Mouse (Mus musculus) erythroblast, embryonic 14.5 days (primary cell): ENCODE measurements around the gene Xpnpep1. TPM values are rescaled to one million over a fixed set of nuclear protein-coding genes. Genes with fewer than 3 reads are reported as not detected.

Experiments
- H3K27me3 ChIP-seq: 2 replicates; pipeline ENCODE4 v1.6.1; 2012; ENCODE audit warnings: inconsistent platforms; ENCODE audit not compliant: control insufficient read depth
- H3K36me3 ChIP-seq: 2 replicates; pipeline ENCODE4 v1.6.1; 2012; ENCODE audit warnings: mild to moderate bottlenecking, inconsistent platforms; ENCODE audit not compliant: control insufficient read depth
- H3K4me1 ChIP-seq: 2 replicates; pipeline ENCODE4 v1.6.1; 2012; ENCODE audit warnings: inconsistent platforms; ENCODE audit not compliant: control insufficient read depth
- H3K4me3 ChIP-seq: replicated peaks from 2 replicates; pipeline ENCODE3; 2012; ENCODE audit warnings: moderate library complexity, mild to moderate bottlenecking, inconsistent platforms
- H3K9me3 ChIP-seq: 2 replicates; pipeline ENCODE4 v1.6.1; 2012; ENCODE audit warnings: low read length, inconsistent platforms, mixed read lengths; ENCODE audit not compliant: control insufficient read depth
- GATA1 ChIP-seq: IDR thresholded peaks from 2 replicates; pipeline ENCODE4 v1.6.1; 2012; ENCODE audit warnings: low read length, inconsistent platforms, mixed read lengths
- TAL1 ChIP-seq: IDR thresholded peaks from 3 replicates; pipeline ENCODE4 v1.6.1; 2012; ENCODE audit warnings: low read length, inconsistent platforms, mixed read lengths
- polyA plus RNA-seq: library from polyadenylated mRNA; stranded (reverse); fragments of >175 nt; gene quantifications from 2 replicates; pipeline ENCODE4 v1.2.3, GENCODE M21; 2012

The Xpnpep1 gene
- polyA plus RNA-seq, 1 experiment = 5.7 TPM

DNA sequence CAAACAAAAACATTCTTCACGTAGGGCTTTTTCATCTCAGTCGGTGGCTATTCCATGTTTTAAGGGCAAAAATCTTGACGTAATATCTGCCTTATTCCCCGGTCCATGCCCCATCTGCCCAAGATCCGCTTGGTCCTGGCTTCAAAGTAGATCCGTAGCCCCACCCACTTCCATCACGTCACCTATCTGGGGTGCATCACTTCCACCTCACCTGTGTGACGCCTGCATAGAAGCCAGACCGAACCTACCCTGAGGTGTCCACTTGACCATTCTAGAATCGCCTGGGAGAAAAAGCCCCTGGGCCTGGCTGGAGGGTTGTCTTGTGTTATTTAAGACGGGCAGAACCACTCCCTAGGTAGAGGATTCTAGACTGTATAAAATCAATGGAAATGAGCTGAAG lies 924 bp downstream of the Xpnpep1 start:
- Histone ChIP-seq H3K4me1 (peaks cover 60% of the 10 kb centered on the region), H3K27me3 (no peaks in the 10 kb centered on the region), H3K9me3 (no peaks in the 10 kb centered on the region), H3K36me3 (peaks cover 23% of the 10 kb centered on the region), H3K4me3 (peak overlapping the region; percentile 76)
- TF ChIP-seq GATA1 (no peak), TAL1 (no peak)

GRCm38 (mm10) chr19:53038435-53038938 lies 1.5 kb downstream of the Xpnpep1 start:
- H3K27me3 ChIP-seq = no peaks in the 10 kb centered on the region
- H3K9me3 ChIP-seq = no peaks in the 10 kb centered on the region
- TF ChIP-seq TAL1 = no peak
- no peak for TF ChIP-seq GATA1
- H3K4me3 ChIP-seq = peak overlapping the region; percentile 76
- peaks cover 62% of the 10 kb centered on the region for H3K4me1 ChIP-seq
- H3K36me3 ChIP-seq = peaks cover 27% of the 10 kb centered on the region

DNA sequence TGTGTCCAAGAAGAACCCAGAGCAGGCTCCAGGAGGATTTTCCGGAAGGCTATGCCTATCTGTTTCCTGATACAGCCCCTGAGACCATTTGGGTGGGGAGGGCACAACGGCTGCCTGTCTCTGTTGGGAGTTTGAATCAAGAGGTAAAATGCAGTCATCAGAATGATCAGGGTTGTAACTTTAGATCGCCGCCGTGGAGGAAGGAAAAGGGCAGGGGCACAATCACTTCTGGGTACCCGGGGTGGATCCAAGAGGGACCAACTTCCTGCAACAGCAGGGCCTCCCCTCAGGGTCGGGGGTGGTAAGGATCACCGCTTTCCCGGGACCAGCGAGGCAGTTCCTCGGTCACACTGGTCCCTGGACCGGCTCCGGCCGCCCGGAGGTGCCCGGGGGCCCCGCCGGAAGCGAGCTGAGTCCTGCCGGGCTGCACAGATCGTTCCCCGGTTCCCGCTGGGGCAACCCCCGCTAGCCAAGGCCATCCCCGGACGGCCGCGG lies 2.0 kb downstream of the Xpnpep1 start:
- Histone ChIP-seq H3K9me3 (no peaks in the 10 kb centered on the region), H3K27me3 (no peaks in the 10 kb centered on the region), H3K4me3 (peak overlapping the region; percentile 76), H3K4me1 (peaks cover 66% of the 10 kb centered on the region), H3K36me3 (peaks cover 27% of the 10 kb centered on the region)
- TF ChIP-seq TAL1 = no peak
- no peak for TF ChIP-seq GATA1

DNA sequence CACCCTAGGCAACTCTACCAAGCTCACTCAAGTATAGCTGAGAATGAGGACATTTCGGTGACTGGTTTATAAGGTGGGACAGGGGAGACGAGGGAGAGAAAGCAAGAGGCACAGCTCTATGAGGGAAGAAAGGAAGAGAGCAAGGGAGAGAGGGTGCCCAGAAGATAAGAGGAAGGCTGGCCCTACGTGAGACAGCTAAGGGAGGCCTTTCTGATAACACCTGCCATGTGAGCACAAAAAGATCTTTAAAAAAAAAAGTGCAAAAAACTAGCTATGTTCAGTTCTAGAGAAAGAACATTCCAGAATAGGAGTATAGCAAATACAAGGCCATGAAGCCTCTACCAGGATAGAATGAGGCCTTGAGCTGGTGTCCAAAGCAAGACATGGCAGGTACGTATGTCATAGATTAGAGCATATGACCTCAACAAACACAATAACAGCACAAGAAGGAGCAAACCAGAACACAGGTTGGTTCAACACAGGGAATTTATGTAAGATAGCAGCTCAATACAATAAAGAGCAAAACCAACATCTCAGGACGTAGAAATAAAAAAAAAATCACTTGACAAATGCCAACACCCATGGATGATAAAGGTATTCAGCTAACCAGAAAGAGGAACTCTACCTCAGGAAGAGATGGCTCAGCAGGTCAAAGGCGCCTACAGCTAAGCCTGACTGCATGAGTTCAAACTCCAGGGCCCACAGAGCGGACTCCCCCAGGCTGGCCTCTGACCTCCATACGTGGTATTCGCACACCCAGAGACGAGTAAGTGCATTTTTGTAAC lies 6.7 kb downstream of the Xpnpep1 start:
- H3K4me3 ChIP-seq = peak overlapping the region; percentile 52
- H3K4me1 ChIP-seq = peaks cover 89% of the 10 kb centered on the region

GRCm38 (mm10) chr19:53032647-53033046 lies 7.4 kb downstream of the Xpnpep1 start:
- no peaks in the 10 kb centered on the region for H3K27me3 ChIP-seq
- TF ChIP-seq GATA1 = no peak
- no peak for TF ChIP-seq TAL1
- H3K4me1 ChIP-seq = peaks cover 92% of the 10 kb centered on the region
- H3K36me3 ChIP-seq = peaks cover 75% of the 10 kb centered on the region
- peak overlapping the region; percentile 52 for H3K4me3 ChIP-seq
- no peaks in the 10 kb centered on the region for H3K9me3 ChIP-seq

More for the DNA sequence above, 6.7 kb downstream of the Xpnpep1 start:
- Histone ChIP-seq H3K9me3 (no peaks in the 10 kb centered on the region), H3K36me3 (peaks cover 68% of the 10 kb centered on the region), H3K27me3 (no peaks in the 10 kb centered on the region)
- peak; percentile 60 for TF ChIP-seq GATA1
- TF ChIP-seq TAL1 = no peak

DNA sequence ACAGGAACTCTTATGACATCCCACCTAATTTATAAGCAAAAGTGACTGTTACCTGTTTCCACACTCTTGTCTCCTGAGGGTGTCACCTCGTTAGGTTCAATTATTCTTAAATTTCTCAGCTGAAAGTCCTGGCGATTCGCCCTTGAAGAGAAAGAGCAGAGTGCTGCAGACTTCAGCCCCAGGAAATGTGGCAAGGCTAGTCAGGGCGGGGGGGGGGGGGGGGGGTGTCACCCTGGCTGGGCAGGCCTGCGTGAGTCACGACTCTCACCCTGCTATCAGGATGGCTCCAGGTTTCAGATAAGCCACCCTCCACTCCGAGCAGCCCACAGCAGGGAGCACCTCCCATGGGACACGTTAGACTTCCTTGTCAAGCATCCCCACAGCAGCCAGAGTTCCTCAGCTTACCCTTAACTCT lies 8.1 kb downstream of the Xpnpep1 start:
- Histone ChIP-seq H3K36me3 (peaks cover 81% of the 10 kb centered on the region), H3K4me1 (peaks cover 85% of the 10 kb centered on the region), H3K4me3 (peak overlapping the region; percentile 52), H3K27me3 (no peaks in the 10 kb centered on the region), H3K9me3 (no peaks in the 10 kb centered on the region)
- TF ChIP-seq GATA1 (peak; percentile 68), TAL1 (no peak)

- Histone ChIP-seq H3K4me1 (peaks cover 69% of the 10 kb centered on the region), H3K4me3 (no peak overlapping the region), H3K27me3 (no peaks in the 10 kb centered on the region), H3K9me3 (no peaks in the 10 kb centered on the region), H3K36me3 (peaks cover 82% of the 10 kb centered on the region)
- TF ChIP-seq GATA1 (no peak), TAL1 (no peak)
Measured at GRCm38 (mm10) chr19:53030279-53030678, 9.7 kb downstream of the Xpnpep1 start.

- no peak overlapping the region for H3K4me3 ChIP-seq
- H3K9me3 ChIP-seq = no peaks in the 10 kb centered on the region
- TF ChIP-seq TAL1 (no peak), GATA1 (no peak)
- peaks cover 63% of the 10 kb centered on the region for H3K4me1 ChIP-seq
- no peaks in the 10 kb centered on the region for H3K27me3 ChIP-seq
- H3K36me3 ChIP-seq = peaks cover 85% of the 10 kb centered on the region
Measured at GRCm38 (mm10) chr19:53029686-53030085, 10.3 kb downstream of the Xpnpep1 start.

GRCm38 (mm10) chr19:53029045-53029444 lies 11.0 kb downstream of the Xpnpep1 start:
- H3K4me1 ChIP-seq = peaks cover 57% of the 10 kb centered on the region
- H3K36me3 ChIP-seq = peaks cover 88% of the 10 kb centered on the region
- TF ChIP-seq GATA1 = no peak
- no peak for TF ChIP-seq TAL1
- H3K4me3 ChIP-seq = no peak overlapping the region
- H3K9me3 ChIP-seq = no peaks in the 10 kb centered on the region
- no peaks in the 10 kb centered on the region for H3K27me3 ChIP-seq
